Mouse (Mus musculus) heart, embryonic 11.5 days (tissue): ENCODE data around the gene Rpl10a. TPM values are rescaled to one million over a fixed set of nuclear protein-coding genes. Genes with fewer than 3 reads are reported as not detected.
A peak's percentile ranks its signal among the peaks of the same experiment; 100 is the strongest.

Source experiments
- ATAC-seq: fragments of 200-750 bp; cut with Nextera tagmentation; replicated peaks from 2 replicates; pipeline ENCODE4 v1.8.0; 2017; ENCODE audit warnings: moderate library complexity; ENCODE audit not compliant: insufficient number of reproducible peaks, low FRiP score, low TSS enrichment
- H3K27ac ChIP-seq: fragments of 300-500 bp; sonication (generic); 2 replicates; pipeline ENCODE4 v1.5.1; 2014; ENCODE audit warnings: mild to moderate bottlenecking, low read depth, low read length
- H3K27me3 ChIP-seq: fragments of 300-500 bp; sonication (generic); 2 replicates; pipeline ENCODE4 v1.6.1; 2014; ENCODE audit warnings: mild to moderate bottlenecking, low read length, mixed read lengths; ENCODE audit not compliant: control insufficient read depth, insufficient read depth
- H3K36me3 ChIP-seq: fragments of 300-500 bp; sonication (generic); 2 replicates; pipeline ENCODE4 v1.6.1; 2014; ENCODE audit warnings: mild to moderate bottlenecking, low read length, moderate library complexity, mixed read lengths; ENCODE audit not compliant: control insufficient read depth, insufficient read depth
- H3K4me1 ChIP-seq: fragments of 300-500 bp; sonication (generic); 2 replicates; pipeline ENCODE4 v1.6.1; 2014; ENCODE audit warnings: low read length; ENCODE audit not compliant: control insufficient read depth, insufficient read depth
- H3K4me2 ChIP-seq: fragments of 300-500 bp; sonication (generic); 2 replicates; pipeline ENCODE4 v1.6.1; 2014; ENCODE audit warnings: mild to moderate bottlenecking, moderate library complexity
- H3K4me3 ChIP-seq: fragments of 300-500 bp; sonication (generic); 2 replicates; pipeline ENCODE4 v1.5.1; 2014; ENCODE audit warnings: low read depth, low read length
- H3K9ac ChIP-seq: fragments of 300-500 bp; sonication (generic); 2 replicates; pipeline ENCODE4 v1.6.1; 2014; ENCODE audit warnings: mild to moderate bottlenecking, low read depth, low read length, moderate library complexity
- H3K9me3 ChIP-seq: fragments of 300-500 bp; sonication (generic); replicated peaks from 2 replicates; pipeline ENCODE4 v1.6.1; 2016; ENCODE audit warnings: low read length; ENCODE audit not compliant: control insufficient read depth
- WGBS: fragments of 180-500 bp; shearing (Covaris S2); extraction: QIAGEN DNeasy Blood & Tissue Kit; methylation state at CpG from one replicate; pipeline ENCODE4 v1.1.7; 2014; ENCODE audit not compliant: insufficient replicate concordance; 5-methylcytosine and 5-hydroxymethylcytosine counted together
- polyA plus RNA-seq: library from polyadenylated mRNA; unstranded; fragments of >200 nt; fragmentation: Nextera tagmentation; extraction: Ambion mirVana; gene quantifications from 2 replicates; pipeline ENCODE4 v1.2.1, GENCODE M21; 2014

Gene Rpl10a
- polyA plus RNA-seq, 1 experiment from 2014 or later, result 446 TPM

DNA sequence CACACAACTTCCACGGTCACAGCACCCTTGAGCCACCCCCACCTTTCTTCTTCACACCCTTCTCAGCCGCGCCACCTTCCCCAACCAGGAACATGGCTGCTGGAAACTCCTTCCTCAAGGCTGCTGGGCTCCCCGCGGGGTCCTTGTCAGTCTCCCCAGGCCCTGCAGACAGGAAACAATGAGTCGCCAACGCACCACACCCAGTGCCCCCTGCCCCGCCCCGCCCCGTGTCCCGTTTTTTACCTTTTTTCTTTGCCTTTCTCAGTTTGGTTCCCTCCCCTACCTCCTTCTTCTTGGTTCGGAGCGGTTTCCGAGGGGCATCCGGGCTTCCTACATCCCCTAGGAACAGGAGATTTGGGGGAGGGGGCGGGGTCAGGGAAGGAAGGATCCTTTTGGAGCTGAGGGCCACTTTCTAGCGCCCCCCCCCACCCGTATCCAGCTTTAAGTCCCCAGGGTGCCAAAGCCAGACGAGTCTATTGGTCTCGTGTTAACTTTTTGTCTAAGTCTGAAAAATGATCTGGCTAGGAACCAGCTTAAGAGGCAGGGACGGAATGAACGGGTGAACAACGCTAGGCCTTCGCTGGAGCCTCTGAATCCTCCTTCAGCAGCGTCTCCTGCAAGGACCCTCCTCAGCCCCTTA lies 34.5 kb downstream of the Rpl10a start:
- H3K4me3 ChIP-seq, result peak overlapping the region; percentile 46
- H3K4me1 ChIP-seq, result peaks cover 22% of the 10 kb centered on the region
- no peak for ATAC-seq
- 2% methylated on average over 25 of the region's 25 CpGs for WGBS
- peak overlapping the region; percentile 66 for H3K9ac ChIP-seq
- no peaks in the 10 kb centered on the region for H3K9me3 ChIP-seq
- no peak overlapping the region for H3K27ac ChIP-seq
- H3K27me3 ChIP-seq, result peaks cover 68% of the 10 kb centered on the region
- H3K36me3 ChIP-seq, result no peaks in the 10 kb centered on the region
- peak overlapping the region; percentile 74 for H3K4me2 ChIP-seq

DNA sequence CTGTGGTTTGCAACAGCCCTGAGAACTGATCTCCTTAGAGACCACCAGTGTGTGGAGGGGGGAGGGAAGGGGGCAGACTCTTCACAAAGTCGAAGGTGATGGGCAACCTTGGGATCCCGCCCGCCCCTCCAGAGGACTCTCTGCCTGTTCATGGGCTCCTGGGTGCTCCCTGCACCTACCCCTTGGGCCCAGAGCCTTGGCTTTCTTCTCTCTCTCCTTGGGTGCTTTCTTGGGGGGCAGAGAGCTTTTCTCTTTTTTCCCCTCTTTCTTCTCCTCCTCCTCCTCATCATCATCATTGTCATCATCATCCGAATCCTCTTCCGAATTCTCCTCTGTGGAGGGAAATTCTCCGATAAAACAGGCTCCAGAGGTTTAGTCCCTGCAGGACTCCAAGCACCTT lies 35.2 kb downstream of the Rpl10a start:
- H3K27ac ChIP-seq, result no peak overlapping the region

DNA sequence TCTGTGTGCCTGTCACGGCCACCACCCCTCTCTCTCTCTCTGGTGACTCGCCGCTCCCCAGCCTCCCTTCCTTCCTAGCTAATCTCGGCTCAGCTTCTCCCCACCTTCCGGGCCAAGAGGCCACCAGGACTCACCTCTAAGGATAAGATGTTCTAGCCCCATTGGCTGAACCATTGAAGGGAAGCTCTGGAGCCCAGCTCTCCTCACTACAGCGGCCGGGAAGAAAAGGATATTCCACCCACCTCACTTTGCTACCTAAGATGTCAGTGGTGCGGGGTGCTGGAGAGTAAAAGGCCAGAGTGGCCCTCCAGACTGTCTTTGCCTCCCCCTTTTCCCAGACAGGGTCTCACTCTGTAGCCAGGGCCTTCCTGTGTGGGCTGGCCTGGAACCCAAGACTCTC lies 36.9 kb downstream of the Rpl10a start, which contains the start of gene Tulp1:
Gene Tulp1, minus strand, starts transcription at position 101 of the 400 bp plus-strand sequence.
- peaks cover 19% of the 10 kb centered on the region for H3K4me1 ChIP-seq
- H3K9me3 ChIP-seq, result no peaks in the 10 kb centered on the region
- ATAC-seq, result no peak
- no peak within 1 kb of the TSS for H3K27ac ChIP-seq
- no peaks in the 10 kb centered on the region for H3K36me3 ChIP-seq
- H3K4me2 ChIP-seq, result peak within 1 kb of the TSS; percentile 74
- H3K9ac ChIP-seq, result 0 out of 2 replicates have a peak within 1 kb of the TSS, but pooled peaks have one; percentile 11
- peak within 1 kb of the TSS; percentile 25 for H3K4me3 ChIP-seq
- WGBS, result 11% methylated on average over 8 of the region's 8 CpGs
- H3K27me3 ChIP-seq, result peaks cover 49% of the 10 kb centered on the region

More for the DNA sequence above, 35.2 kb downstream of the Rpl10a start:
- Histone ChIP-seq H3K4me1 (peaks cover 19% of the 10 kb centered on the region), H3K36me3 (no peaks in the 10 kb centered on the region), H3K27me3 (peaks cover 63% of the 10 kb centered on the region), H3K9ac (peak overlapping the region; percentile 66; the same call in 1 of the 2 replicates), H3K4me2 (peak overlapping the region; percentile 74), H3K4me3 (peak overlapping the region; percentile 46), H3K9me3 (no peaks in the 10 kb centered on the region)
- ATAC-seq, result no peak
- WGBS, result 8% methylated on average over 6 of the region's 6 CpGs

DNA sequence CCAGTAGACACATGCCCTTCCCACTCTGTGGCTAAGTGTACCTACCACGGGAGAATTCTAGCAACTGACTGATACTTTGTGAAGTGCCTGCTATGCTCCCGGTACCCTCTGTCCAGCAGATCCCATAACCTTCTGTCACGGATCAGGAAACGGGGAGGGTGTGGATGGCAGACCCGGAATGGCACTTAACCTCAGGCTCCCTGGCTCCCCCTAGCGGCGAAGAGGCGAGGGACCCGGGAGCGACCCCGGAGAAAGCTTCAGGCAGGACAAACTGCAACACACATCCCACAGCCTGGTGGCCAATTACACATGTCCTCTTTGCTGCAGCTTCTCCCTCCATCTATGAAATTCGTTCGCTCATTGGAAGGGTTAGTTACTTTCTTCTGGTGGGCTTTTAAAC lies 40.2 kb downstream of the Rpl10a start:
- peaks cover 25% of the 10 kb centered on the region for H3K27me3 ChIP-seq
- H3K36me3 ChIP-seq, result no peaks in the 10 kb centered on the region
- ATAC-seq, result no peak
- WGBS, result 5% methylated on average over 13 of the region's 13 CpGs
- H3K4me2 ChIP-seq, result 0 out of 2 replicates have a peak overlapping the region, but pooled peaks have one; percentile 10
- H3K9me3 ChIP-seq, result no peaks in the 10 kb centered on the region
- no peak overlapping the region for H3K9ac ChIP-seq
- H3K4me3 ChIP-seq, result no peak overlapping the region
- H3K27ac ChIP-seq, result no peak overlapping the region
- peaks cover 15% of the 10 kb centered on the region for H3K4me1 ChIP-seq

DNA sequence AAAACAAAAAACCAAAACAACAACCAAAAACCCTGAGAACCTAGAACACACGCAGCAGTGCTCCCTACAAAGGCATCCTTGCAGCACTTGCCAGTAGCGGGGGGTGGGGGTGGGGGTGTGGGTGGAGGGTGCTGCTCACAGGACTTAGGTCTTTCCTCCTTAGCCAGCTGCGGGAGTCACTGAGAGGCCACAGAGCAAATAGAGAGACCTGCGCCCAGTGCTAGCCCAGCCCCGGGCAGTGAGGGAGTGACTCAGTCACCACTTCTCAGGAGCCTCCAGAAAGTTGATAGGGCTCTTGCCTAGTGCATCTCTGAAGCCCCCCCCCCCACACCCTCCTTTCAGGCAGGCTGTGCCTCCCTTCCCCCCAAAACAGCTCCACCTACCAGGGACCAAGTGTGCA lies 40.8 kb downstream of the Rpl10a start:
- no peaks in the 10 kb centered on the region for H3K9me3 ChIP-seq
- no peak overlapping the region for H3K27ac ChIP-seq
- no peak overlapping the region for H3K9ac ChIP-seq
- peaks cover 24% of the 10 kb centered on the region for H3K27me3 ChIP-seq
- no peak overlapping the region for H3K4me3 ChIP-seq
- 59% methylated on average over 5 of the region's 5 CpGs for WGBS
- H3K4me2 ChIP-seq, result no peak overlapping the region
- H3K36me3 ChIP-seq, result no peaks in the 10 kb centered on the region
- ATAC-seq, result 0 out of 2 replicates have a peak, but pooled peaks have one; percentile 18
- peaks cover 9% of the 10 kb centered on the region for H3K4me1 ChIP-seq

DNA sequence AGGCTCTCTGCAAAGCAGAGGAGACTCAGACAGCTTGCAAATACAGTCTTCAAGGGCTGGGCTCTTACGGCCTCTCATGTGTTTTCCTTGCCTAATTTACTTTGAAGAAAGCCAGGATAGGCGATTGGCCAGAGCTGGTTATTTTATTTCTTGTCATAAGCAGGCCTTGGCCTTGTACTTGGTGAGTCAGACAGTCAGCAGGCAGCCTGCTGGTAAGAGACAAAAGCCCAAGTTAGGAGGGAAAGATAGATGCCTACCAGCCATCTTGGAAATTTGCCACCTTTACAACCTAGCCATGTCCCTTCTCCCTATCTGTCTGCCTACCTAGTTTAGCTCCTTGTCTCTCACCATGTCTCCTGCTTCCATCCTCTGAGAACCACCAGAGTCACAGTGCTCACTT lies 43.0 kb downstream of the Rpl10a start:
- Histone ChIP-seq H3K9ac (no peak overlapping the region), H3K9me3 (no peaks in the 10 kb centered on the region), H3K4me1 (no peaks in the 10 kb centered on the region; the same call in 1 of the 2 replicates), H3K4me2 (no peak overlapping the region), H3K27me3 (peaks cover 26% of the 10 kb centered on the region), H3K36me3 (no peaks in the 10 kb centered on the region), H3K4me3 (no peak overlapping the region), H3K27ac (no peak overlapping the region)
- WGBS, result 69% methylated on average over 2 of the region's 2 CpGs
- ATAC-seq, result no peak

DNA sequence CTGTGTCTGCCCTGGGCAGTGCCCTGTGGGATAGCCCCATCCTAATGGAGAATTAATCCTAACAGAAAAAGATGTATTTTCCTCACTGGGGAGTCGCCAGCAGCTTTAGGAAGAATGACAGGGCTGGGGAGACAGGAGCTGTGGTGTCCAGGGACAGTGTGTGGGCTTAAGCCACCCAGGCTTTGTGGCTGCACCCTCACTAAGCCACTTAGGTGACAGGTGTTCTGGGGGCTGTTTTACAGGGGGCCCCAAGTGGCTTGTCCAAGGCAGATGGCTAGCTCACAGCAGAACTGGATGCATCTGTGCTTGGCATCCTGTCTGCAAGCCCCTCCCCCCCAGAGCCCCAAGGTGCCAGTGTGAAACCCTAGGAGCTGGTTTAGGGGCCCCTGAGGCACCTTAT lies 43.7 kb downstream of the Rpl10a start:
- Histone ChIP-seq H3K36me3 (no peaks in the 10 kb centered on the region), H3K27ac (no peak overlapping the region), H3K4me1 (no peaks in the 10 kb centered on the region; the same call in 1 of the 2 replicates), H3K4me3 (no peak overlapping the region), H3K27me3 (peaks cover 26% of the 10 kb centered on the region), H3K9ac (no peak overlapping the region), H3K9me3 (no peaks in the 10 kb centered on the region), H3K4me2 (no peak overlapping the region)
- WGBS, result 57% methylated on average over 1 of the region's 1 CpGs
- ATAC-seq, result no peak

DNA sequence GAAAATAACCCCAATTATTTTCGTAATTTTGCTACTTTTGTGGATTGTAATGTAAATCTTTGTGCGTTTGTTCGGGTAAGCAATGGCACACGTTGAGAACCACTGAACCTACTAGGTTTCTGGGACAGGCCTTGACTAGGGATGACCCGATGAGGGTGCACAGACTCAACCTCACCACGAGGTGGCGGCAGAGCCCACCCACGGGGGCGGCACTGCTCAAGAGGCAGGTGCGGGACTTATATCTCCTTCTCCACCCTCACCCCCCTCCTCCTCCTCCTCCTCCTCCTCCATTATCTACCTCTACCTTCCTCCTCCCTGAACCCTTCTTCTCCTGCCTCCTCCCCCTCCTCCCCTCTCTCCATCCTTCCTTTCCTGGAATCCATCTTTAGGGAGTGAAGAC lies 45.5 kb downstream of the Rpl10a start:
- Histone ChIP-seq H3K27ac (no peak overlapping the region), H3K4me2 (no peak overlapping the region), H3K9me3 (no peaks in the 10 kb centered on the region), H3K4me3 (no peak overlapping the region), H3K9ac (no peak overlapping the region), H3K4me1 (no peaks in the 10 kb centered on the region; the same call in 1 of the 2 replicates), H3K36me3 (no peaks in the 10 kb centered on the region), H3K27me3 (peaks cover 26% of the 10 kb centered on the region)
- no peak for ATAC-seq
- WGBS, result 17% methylated on average over 10 of the region's 10 CpGs

DNA sequence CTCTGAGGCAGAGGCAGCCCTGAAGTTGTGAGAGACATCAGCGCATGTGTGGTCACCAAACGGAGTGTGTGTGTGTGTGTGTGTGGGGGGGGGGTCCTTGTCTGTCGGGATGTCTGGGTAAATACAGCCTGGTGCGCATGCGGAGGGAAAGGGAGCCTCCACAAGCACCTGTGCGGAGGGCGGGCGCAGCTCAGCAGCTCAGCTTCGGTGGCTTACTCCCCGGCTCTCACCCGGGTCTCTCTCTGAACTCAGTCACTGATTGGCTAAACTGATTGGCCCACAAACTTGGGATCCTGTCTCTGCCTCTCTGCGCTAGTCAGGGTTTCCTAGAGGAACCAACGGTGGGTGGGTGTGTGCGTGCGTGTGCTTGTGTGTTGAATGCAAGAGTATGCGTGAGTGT lies 46.2 kb downstream of the Rpl10a start:
- no peak for ATAC-seq
- no peaks in the 10 kb centered on the region; the same call in 1 of the 2 replicates for H3K4me1 ChIP-seq
- 15% methylated on average over 16 of the region's 16 CpGs for WGBS
- no peak overlapping the region for H3K4me3 ChIP-seq
- H3K36me3 ChIP-seq, result no peaks in the 10 kb centered on the region
- peaks cover 26% of the 10 kb centered on the region for H3K27me3 ChIP-seq
- H3K4me2 ChIP-seq, result peak overlapping the region; percentile 1; the same call in 1 of the 2 replicates
- no peak overlapping the region for H3K9ac ChIP-seq
- no peaks in the 10 kb centered on the region for H3K9me3 ChIP-seq
- no peak overlapping the region for H3K27ac ChIP-seq
